Mouse (Mus musculus) lung, adult 18-20 months (tissue): ENCODE results near the gene Hsf2bp.

Experiments
- DNase-seq, 2 experiments: peaks; one replicate each; pipeline ENCODE4 v3.0.0; 2022; ENCODE audit warnings: mixed read lengths in 2 of 2

Hsf2bp gene

DNA sequence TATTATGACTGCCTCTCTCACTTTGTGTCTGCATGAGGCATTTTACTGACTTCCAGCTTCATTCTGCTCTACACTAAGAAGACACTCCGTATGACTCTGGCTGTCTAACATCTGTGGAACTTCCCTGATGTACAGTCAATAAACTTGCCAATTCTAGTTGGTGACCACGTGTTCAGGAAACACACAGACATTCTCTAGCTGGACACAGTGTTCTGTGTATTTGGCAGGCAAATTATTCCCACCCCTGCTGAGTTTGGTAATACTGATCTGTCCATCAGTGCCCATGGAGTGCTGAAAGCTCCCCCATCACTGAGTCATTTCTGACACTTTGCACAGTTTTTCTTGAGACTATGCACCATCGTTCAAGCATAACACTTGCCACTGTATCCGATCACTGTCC is 56.3 kb downstream of the Hsf2bp start:
- DNase-seq: peak; percentile 19 to 53

DNA sequence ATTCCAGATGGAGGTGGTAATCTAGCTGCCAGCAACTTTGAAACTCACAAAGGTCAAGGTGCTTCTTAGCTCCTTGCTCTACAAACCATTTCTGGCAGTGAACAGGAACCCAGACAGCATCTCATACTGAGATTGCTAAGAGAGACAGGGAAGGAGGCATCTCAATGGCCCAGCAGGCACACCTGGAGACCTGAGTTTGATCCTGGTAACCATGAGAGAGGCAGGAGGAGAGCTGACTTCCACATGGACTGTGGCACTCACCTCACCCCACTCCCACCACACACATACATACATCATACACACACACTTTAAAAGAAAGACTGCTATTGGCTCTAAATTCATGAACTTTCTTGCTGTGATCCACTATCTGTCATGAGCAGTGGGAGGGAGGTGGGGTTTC is 59.0 kb downstream of the Hsf2bp start:
- no peak for DNase-seq

GRCm38 (mm10) chr17:31976501-31976900 is 59.6 kb downstream of the Hsf2bp start:
- no peak for DNase-seq

- DNase-seq: no peak
These were observed 61.5 kb downstream of the Hsf2bp start for GRCm38 (mm10) chr17:31974694-31975093.

DNA sequence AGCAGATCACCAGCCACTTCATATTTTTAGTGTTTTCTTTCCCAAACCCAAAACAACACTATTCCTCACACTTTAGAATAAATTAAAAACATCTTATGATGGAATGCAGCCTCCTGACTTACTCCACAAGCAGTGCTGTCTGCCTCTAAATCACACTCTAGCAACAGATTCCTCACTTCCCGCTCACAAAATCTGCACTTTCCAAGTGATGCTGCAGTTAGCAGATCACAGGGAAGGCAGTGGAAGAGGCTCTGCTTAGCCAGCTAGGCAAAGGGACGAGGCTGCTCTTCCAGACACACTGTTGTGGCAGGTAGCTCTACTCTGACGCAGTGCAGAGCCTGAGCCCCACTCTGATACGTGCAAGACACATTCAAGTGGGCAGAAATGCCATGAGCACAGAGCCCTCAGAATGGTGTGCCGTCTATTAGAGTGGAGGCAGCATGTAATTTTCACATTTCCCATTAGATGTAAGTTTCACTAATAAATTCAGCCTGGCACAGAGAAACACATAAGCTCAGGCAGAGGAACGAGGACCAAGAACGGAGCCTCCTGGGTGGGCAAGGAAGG is 62.4 kb downstream of the Hsf2bp start:
- no peak for DNase-seq

- DNase-seq: peak in 1 of 2 experiments; percentile 56
These were observed 65.3 kb downstream of the Hsf2bp start for GRCm38 (mm10) chr17:31970890-31971289.

GRCm38 (mm10) chr17:31968801-31969200 is 67.3 kb downstream of the Hsf2bp start:
- DNase-seq: no peak

- DNase-seq: no peak
These were observed 68.8 kb downstream of the Hsf2bp start for GRCm38 (mm10) chr17:31967311-31967710.

- no peak for DNase-seq
These were observed 69.6 kb downstream of the Hsf2bp start for GRCm38 (mm10) chr17:31966566-31966965.

GRCm38 (mm10) chr17:31965623-31966022 is 70.5 kb downstream of the Hsf2bp start:
- DNase-seq: peak; percentile 67 to 73

DNA sequence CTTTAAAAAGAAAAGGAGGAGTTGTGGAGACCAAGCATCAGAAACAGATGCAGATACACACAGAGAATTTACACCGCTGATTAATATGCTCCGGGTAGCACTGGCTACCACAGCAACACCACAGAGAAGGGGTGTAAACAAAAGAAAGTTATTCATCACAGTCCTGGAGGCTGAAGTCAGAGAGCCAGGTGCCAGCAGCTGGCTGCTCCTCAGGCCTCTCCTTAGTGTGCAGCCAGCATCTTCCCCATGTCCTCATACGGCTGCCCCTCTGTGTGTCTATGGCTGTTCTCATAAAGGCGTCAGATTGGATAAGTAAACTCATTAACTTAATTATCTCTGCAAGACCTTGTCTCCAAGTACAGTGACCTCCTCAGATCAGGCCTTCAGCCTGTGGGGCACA is 73.2 kb downstream of the Hsf2bp start:
- DNase-seq: no peak

DNA sequence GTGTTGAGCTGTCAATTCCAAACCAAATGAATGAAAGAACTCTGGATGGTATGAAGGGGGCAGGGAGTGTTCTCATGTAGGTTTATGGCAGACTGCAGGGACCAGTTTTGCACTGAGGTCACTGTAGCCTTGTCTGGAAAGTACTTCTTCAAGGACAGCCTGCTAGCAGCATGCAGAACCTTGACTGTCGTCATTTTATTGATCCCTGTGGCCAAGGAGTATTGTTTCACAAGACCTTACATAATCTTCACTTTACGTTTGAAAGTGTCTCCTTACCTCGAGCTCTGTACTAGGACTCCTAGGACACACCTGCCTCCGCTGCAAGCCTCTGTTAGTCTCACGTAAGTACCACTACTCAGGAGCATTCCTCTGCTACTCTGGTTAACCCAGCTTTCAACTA is 73.9 kb downstream of the Hsf2bp start:
- peak in 1 of 2 experiments; percentile 26 for DNase-seq

DNA sequence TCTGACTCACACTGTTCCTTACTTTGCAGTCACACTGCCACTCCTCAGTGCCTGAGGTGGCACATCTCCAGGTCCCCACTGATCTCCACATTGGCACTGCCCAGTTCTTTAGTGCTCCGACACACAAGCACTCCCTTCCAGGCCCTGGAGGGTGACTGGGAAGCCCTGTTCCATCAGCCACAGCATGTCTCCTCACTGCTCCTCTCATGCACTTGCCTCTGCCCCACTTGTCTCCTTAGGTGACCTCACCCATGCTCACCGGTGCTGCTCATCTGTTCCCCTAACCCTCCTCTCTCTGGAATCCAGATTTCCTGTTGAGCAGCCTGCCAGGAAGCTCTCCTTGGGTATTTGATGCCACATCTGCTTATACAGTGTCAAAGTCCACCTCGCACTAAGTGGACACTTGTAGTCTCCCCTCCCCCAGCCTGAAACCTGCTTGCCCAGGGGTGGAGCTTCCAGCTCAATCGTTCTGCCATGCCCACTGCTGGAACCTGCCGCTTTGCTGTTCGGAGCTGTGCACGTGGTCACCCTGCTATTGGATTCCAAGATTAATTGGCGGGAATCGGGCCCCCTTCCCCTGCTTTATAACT is 81.5 kb downstream of the Hsf2bp start:
- DNase-seq: no peak

DNA sequence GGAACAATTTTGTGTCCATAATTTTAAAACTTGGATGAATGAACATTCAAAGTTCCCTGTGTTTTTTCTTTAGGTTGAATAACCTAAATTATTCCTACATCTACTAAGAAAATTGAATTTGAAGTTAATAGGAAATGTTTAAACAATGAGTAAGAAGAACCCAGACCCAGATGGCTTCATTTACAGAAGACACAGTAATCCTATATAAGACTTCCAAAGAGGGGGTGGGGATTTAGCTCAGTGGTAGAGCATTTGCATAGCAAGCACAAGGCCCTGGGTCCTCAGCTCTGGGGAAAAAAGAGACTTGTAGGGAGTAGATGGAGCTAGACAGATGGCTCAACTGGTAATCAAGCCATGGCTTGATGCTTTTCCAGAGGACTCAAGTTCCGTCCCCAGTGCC is 87.1 kb downstream of the Hsf2bp start:
- no peak for DNase-seq

GRCm38 (mm10) chr17:31946436-31946835 is 89.7 kb downstream of the Hsf2bp start:
- no peak for DNase-seq

DNA sequence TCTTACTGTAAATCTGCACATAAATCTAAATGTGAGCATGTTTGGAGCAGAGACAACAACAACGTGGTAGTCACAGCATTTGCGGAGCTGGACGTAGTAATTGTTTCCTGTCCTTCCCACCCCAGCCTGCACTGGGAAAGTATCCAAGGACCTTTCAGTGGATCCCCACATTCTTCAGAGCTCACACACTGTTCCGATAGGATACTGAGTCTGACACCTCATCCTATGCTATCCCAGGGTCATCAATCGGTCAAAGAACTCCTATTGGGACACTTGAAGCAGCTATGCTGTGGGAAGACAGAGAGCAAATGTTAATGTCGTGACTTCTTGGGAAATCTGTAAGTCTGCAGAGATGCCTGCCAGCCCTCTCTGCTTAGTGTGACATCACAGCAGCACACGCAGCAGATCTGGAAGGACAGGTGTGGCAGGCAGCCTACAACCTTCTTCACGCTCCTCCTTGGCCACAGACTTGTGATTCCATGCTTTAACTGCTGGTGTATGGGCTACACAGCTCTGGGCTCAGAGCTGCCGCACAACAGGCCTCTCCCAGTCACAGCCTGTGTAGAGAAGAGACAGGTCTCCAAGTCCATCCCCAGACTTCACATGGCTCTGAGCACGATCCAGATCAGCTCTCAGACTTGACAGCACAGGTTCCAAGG is 92.1 kb downstream of the Hsf2bp start:
- no peak for DNase-seq

GRCm38 (mm10) chr17:31941616-31942015 is 94.5 kb downstream of the Hsf2bp start:
- DNase-seq: no peak

DNA sequence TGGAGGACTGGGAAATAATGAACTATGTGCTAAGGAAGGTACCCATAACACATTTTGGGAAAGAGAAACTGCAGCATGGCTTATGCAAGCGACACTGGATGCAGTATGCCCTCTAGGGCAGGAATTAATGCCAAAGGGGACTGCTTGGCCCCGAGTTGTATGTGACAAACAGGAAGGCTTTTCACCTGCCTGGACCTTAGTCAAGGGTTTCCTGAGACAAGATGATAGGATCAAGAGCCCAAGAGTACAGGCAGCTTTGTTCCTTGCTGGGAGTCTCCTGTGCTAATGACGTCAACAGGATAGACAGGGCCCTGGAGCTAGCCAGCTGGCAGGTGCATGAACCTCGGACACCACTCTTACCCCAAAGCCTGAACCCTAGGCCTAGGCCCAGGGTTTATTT is 95.5 kb downstream of the Hsf2bp start:
- DNase-seq: no peak

DNA sequence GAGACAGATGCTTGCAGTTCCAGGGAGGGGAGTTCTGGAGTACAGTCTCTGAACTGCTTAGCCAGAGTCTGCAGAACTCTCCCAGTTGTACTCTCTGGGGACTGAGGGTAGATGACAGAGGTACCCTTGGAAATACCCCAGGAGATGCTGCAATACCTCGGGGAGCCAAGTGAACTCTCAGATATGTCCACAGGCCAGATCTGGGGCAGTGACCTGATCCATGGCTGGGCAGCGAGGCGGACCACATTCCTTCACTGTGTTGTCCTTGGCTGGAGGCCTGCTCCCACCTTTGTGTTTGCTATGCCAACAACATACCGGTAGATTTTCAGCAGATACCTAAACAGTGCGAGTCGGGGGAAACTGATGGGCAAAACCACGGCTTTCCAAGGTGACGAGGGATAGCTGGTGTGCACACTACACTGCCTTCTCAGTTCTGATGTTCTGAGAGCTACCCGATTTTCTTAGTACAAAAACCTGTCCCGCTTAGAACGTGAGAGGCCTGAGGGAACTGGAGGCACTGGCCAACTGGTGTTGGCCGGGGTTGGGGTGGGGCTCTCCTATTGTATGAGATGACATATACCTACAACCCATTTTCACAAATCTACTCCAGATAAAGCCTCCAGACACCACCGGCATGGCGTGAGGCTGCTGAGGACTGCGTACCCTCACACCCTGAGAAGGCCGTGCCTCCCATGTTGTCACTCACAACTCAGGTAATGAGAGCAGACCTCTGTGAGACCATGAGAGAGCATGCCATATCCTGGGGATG is 96.7 kb downstream of the Hsf2bp start:
- peak; percentile 80 to 88 for DNase-seq

DNA sequence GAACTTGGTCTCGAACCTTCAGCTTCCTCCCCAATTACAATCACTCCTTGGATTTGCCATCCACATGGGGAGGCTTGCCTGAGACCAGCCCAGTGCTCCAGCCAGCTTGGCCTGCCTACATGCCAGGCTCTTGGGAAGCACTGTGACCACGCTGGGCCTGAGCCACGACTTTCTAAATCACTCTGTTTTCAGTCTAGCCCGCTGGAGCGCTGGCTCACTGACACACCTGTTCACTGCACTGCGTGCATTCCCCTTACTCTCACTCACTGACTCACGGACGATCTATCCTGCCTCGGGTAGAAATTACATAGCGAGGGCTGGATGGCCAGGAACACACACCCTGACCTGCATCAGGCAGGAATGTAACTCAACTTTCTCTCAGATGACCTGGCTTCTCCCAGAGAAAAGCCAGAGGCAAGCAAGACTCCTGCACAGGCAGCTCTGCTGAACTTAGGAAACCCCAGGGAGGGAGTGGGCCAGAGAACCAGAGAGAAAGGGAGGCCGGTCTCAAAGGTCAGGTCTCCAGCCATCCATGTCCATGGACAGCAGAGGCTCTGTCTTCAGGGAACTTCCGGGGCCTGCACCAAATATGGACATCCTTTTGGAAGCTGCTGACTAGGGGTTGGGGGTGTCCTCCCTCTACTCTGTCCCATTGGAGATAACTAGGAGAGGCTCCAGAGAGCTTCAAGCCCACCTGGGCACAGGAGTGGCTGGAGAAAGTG is 97.4 kb downstream of the Hsf2bp start:
- DNase-seq: no peak

- peak; percentile 84 to 91 for DNase-seq
These were observed 99.0 kb downstream of the Hsf2bp start for GRCm38 (mm10) chr17:31937141-31937554.

- DNase-seq: no peak
These were observed 100.3 kb downstream of the Hsf2bp start for GRCm38 (mm10) chr17:31935841-31936240.
